In the genomic region with DNA sequence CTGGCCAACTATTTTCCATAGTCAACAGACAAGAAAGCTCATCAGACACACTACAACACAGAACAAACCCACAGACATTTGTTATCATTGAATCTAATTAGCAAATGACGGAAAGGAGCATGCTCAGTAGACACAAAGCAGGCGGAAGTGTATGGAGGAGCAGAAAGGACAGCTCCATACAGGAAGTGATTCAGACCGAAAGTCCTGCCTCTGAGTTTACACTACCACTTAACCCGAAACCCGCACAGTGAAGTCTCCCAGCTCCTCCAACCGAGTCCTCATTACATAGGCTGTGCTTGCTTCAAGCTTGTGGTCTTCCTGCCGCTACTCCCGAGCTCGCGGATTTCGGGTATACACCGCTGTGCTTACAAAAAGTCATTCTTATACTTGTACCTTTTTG, we compare ENCODE assay signal across 22 mouse cellular contexts. TPM values are rescaled to one million over a fixed set of nuclear protein-coding genes. Genes with fewer than 3 reads are reported as not detected.
DNase-seq lines count a peak whose midpoint lies in the region; ATAC-seq and TF ChIP-seq lines count a peak whose summit lies in the region.
"Had no signal": no experiment of that assay in that cellular context is flagged by ENCODE, and none has a peak within 500 bp of the region (broad histone marks: within the 10 kb centered on the region; RNA-seq: fewer than 3 reads in every experiment).

No protein-coding gene starts in this region.

- H3K27ac ChIP-seq in testis, adult 2 months (ENCODE audit: control insufficient read depth, insufficient read depth, low read depth, low read length) = no peak overlapping the region
- H3K27ac ChIP-seq in forebrain, embryonic 14.5 days (ENCODE audit: low read depth, low read length) = no peak overlapping the region
- no peak overlapping the region for H3K27ac ChIP-seq in left cerebral cortex, adult 2 months
- H3K27ac ChIP-seq: forebrain, embryonic 13.5 days; heart, adult 2 months; hindbrain, embryonic 10.5 days; kidney, embryonic 15.5 days; liver, embryonic 13.5 days; lung, embryonic 15.5 days; midbrain, embryonic 12.5 days; neural tube, embryonic 12.5 days had no signal

- H3K4me2 ChIP-seq in forebrain, embryonic 14.5 days (ENCODE audit: low read length) = no peak overlapping the region
- H3K4me2 ChIP-seq: forebrain, embryonic 13.5 days; kidney, embryonic 15.5 days; liver, embryonic 13.5 days; lung, embryonic 15.5 days; midbrain, embryonic 12.5 days; neural tube, embryonic 12.5 days had no signal

- no peaks in the 10 kb centered on the region for H3K27me3 ChIP-seq in testis, adult 2 months (ENCODE audit: control insufficient read depth, insufficient read depth, low read length)
- H3K27me3 ChIP-seq in forebrain, embryonic 14.5 days (replicated peaks; ENCODE audit: control insufficient read depth, insufficient read depth, low read length) = no peaks in the 10 kb centered on the region
- H3K27me3 ChIP-seq: forebrain, embryonic 13.5 days; kidney, embryonic 15.5 days; liver, embryonic 13.5 days; lung, embryonic 15.5 days; midbrain, embryonic 12.5 days; neural tube, embryonic 12.5 days had no signal

- peak overlapping the region; percentile 24 for H3K4me3 ChIP-seq in testis, adult 2 months (ENCODE audit: control insufficient read depth, low read depth, low read length)
- no peak overlapping the region for H3K4me3 ChIP-seq in forebrain, embryonic 14.5 days (ENCODE audit: low read depth, low read length)
- H3K4me3 ChIP-seq in left cerebral cortex, adult 2 months = no peak overlapping the region
- H3K4me3 ChIP-seq: forebrain, embryonic 13.5 days; heart, adult 2 months; hindbrain, embryonic 10.5 days; kidney, embryonic 15.5 days; liver, embryonic 13.5 days; lung, embryonic 15.5 days; midbrain, embryonic 12.5 days; neural tube, embryonic 12.5 days had no signal

- no peak for ATAC-seq in forebrain, embryonic 14.5 days
- ATAC-seq: forebrain, embryonic 13.5 days had no signal

- no peak overlapping the region for H3K9ac ChIP-seq in forebrain, embryonic 14.5 days (ENCODE audit: low read length)
- H3K9ac ChIP-seq: forebrain, embryonic 13.5 days; kidney, embryonic 15.5 days; liver, embryonic 13.5 days; lung, embryonic 15.5 days; midbrain, embryonic 12.5 days; neural tube, embryonic 12.5 days had no signal

- DNase-seq in heart, adult 9 months (ENCODE audit: low spot score in 2 of 2) = peak; percentile 4 to 29
- no peak for DNase-seq in heart, postnatal 4 days
- no peak for DNase-seq in testis, postnatal 10 days (ENCODE audit: low spot score)
- DNase-seq in brain, adult 2 months (ENCODE audit: low read depth, low spot score) = peak; percentile 28
- DNase-seq in forebrain, embryonic 14.5 days (ENCODE audit: low spot score) = no peak
- no peak for DNase-seq in adrenal gland, adult 8-10 months
- DNase-seq in left cerebral cortex, adult 2 months (ENCODE audit: extremely low spot score in 1 of 2, low spot score in 2 of 2) = no peak
- DNase-seq: cerebellum, adult 2 months; gastrocnemius, postnatal 10 days; liver, embryonic 13.5 days; right cerebral cortex, adult 18-20 months; spleen, adult 18-20 months; thymus, adult 18-20 months; thymus, postnatal 4 days had no signal

- 97% methylated on average over 12 of the region's 12 CpGs for WGBS in forebrain, embryonic 14.5 days

- H3K36me3 ChIP-seq in testis, adult 2 months (ENCODE audit: control insufficient read depth, insufficient read depth, low read length) = no peaks in the 10 kb centered on the region
- peaks cover 26% of the 10 kb centered on the region for H3K36me3 ChIP-seq in forebrain, embryonic 14.5 days (ENCODE audit: control insufficient read depth, insufficient read depth, low read length)
- H3K36me3 ChIP-seq: liver, embryonic 13.5 days had no signal

- H3K4me1 ChIP-seq in testis, adult 2 months (ENCODE audit: control insufficient read depth, insufficient read depth, low read length) = peaks cover 5% of the 10 kb centered on the region
- peaks cover 16% of the 10 kb centered on the region for H3K4me1 ChIP-seq in forebrain, embryonic 14.5 days (ENCODE audit: control insufficient read depth, insufficient read depth, low read length)
- H3K4me1 ChIP-seq: kidney, embryonic 15.5 days; liver, embryonic 13.5 days had no signal

- no peaks in the 10 kb centered on the region for H3K9me3 ChIP-seq in forebrain, embryonic 14.5 days (replicated peaks; ENCODE audit: control insufficient read depth, low read length)
- H3K9me3 ChIP-seq: forebrain, embryonic 13.5 days; hindbrain, embryonic 10.5 days; kidney, embryonic 15.5 days; liver, embryonic 13.5 days; lung, embryonic 15.5 days; midbrain, embryonic 12.5 days; neural tube, embryonic 12.5 days had no signal

- intact Hi-C loops in left cerebral cortex, adult 2 months (cut with DNase I) = loop anchor here (5.0 kb wide), 1 partner anchor 404 kb away; the partner anchor contains the start of gene Maml2

- TF ChIP-seq CTCF in testis, adult 2 months (IDR thresholded peaks at IDR 0.05; ENCODE audit: control insufficient read depth, insufficient read depth, insufficient replicate concordance, low read depth, low read length) = no peak
- no peak for TF ChIP-seq CTCF in left cerebral cortex, adult 2 months (IDR thresholded peaks at IDR 0.05)

- no peak for TF ChIP-seq POLR2A in testis, adult 2 months (IDR thresholded peaks at IDR 0.05; ENCODE audit: control insufficient read depth, low read depth, low read length)

RNA-seq across cellular contexts. Expression of gene Mtmr2, which starts 46.4 kb away (rescaled TPM):
- 10 to 100 TPM; 47.0 TPM for total RNA-seq in heart, postnatal 4 days (2021)
- polyA plus RNA-seq in testis, adult 2 months (2012; rRNA removed) = 15.6 and 22.1 TPM in 2 replicates
- 57.5 and 64.7 TPM in 2 replicates for polyA plus RNA-seq in forebrain, embryonic 14.5 days (2014; fragmentation: Nextera tagmentation; extraction: Ambion mirVana)
- total RNA-seq in adrenal gland, adult 8-10 months (2022) = 10 to 100 TPM; 56.2 to 64.3 (median 62.2) TPM
- total RNA-seq in left cerebral cortex, adult 2 months (2021) = 10 to 100 TPM; 50.8 to 52.6 TPM

Comparison
In these comparisons a context has a peak if more than half of its experiments do, and no peak if none do; other contexts are left out.
1. DNase-seq: peak in heart, adult 9 months (2 of 2) and brain, adult 2 months (single experiment); none in heart, postnatal 4 days (single experiment), testis, postnatal 10 days (single experiment), forebrain, embryonic 14.5 days (single experiment), adrenal gland, adult 8-10 months (single experiment) and left cerebral cortex, adult 2 months (0 of 2).